Mouse (Mus musculus): ENCODE results near the gene Phf19.

DNA sequence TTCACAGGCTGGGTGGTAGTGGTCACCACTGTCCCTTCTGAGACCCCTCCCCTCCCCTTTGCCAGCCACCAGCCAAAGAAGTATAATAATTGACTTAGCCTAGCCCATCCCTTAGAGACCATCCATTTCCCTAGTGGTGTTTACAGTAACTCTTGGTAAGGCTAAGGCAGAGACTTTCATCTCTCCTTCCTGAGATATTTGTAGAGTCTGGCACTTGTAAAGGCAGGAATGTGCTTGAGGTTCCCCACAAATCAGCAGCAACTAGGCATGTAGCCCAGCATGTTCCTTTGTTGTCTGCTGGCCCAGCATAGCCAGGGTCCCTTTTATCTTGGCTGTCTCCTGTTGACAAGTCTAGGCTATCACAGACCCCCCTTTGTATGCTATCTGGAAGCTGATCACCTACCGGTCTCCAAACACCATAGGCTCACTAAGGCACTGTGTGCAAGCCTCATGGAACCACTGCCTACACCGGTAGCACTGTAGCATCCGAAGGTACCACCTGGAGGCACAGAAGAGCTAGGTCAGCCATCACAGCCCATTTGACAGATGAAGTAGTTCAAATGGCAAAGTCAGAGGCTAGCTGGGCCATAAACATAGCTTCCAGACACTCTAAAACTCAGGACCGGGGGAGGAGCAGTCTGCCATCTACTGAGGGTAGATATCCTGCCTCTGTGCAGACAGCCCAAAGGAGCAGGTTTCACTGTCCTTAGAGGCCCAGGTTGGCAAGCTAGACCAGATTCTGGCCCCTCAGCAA is 10.0 kb downstream of the Phf19 start:
- TF ChIP-seq CTCF (IDR thresholded peaks at IDR 0.05; ENCODE audit: insufficient read depth, low read depth, low read length) (no peak), POLR2A (IDR thresholded peaks at IDR 0.05; ENCODE audit: insufficient read depth, low read depth, low read length) (no peak)

Measured in olfactory bulb, adult 2 months (tissue).